Mouse (Mus musculus) stomach, adult 2 months (tissue): ENCODE results near the gene Olfr584. TPM values are rescaled to one million over a fixed set of nuclear protein-coding genes. Genes with fewer than 3 reads are reported as not detected.

Experiments used
- polyA plus RNA-seq: library from polyadenylated mRNA; depleted of rRNA; stranded (reverse); fragments of >200 nt; gene quantifications from 2 replicates; pipeline ENCODE4 v1.2.3, GENCODE M21; 2012; rRNA removed

Gene Olfr584
- polyA plus RNA-seq = not detected in 2 replicates

DNA sequence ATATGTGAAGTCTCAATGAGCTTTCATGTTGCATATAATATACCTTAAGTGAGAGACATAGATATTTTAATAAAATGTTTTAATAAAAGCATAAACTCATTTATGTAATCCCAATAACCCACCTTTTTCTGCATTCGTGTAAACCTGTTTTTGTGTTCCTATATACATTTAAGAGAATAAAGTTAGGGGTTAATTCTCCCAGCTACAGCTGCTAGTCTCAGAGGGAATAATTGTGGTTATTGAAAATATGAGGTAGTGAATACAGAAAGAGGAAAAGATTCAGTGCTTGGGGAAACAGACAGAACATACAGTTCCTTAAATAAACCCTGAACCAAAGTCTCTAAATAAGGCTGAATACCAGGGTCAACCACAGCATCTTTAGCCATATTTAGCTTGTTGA lies at the start of gene Olfr584:
TSS of gene Olfr584 (plus strand) at position 301 of the 400 bp plus-strand sequence.

DNA sequence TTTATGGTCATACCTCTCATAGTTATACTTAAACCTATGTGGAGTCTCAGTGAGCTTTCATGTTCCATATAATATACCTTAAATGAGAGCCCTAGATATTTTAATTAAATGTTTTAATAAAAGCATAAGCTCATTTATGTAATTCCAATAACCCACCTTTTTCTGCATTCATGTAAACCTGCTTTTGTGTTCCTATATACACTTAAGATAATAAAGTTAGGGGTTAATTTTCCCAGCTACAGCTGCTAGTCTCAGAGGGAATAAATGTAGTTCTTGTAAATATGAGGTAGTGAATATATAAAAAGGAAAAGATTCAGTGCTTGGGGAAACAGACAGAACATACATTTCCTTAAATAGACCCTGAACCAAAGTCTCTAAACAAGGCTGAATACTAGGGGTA lies 44.0 kb upstream of the Olfr584 start, which contains the start of gene Olfr582:
TSS of gene Olfr582 (plus strand) at position 301 of the 400 bp plus-strand sequence.

DNA sequence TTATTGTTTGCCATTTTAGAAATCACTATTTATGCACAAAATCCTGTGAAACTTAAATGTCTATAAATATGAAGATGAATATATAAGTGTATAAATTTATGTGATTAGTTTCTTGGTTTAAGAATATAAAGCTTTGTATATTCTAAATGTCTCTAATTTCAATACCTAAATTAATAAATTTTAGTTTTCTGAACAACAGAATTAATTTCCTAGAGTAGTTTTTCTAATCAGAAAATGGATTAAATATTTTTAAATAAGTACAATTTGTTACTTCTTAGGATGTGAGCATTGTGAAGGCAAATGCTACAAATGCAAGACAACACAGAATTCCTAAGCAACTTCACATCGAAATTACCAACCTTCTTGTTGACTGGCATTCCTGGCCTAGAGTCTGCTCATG lies 30.7 kb upstream of the Olfr584 start, which contains the start of gene Olfr583:
TSS of gene Olfr583 (plus strand) at position 301 of the 400 bp plus-strand sequence.

DNA sequence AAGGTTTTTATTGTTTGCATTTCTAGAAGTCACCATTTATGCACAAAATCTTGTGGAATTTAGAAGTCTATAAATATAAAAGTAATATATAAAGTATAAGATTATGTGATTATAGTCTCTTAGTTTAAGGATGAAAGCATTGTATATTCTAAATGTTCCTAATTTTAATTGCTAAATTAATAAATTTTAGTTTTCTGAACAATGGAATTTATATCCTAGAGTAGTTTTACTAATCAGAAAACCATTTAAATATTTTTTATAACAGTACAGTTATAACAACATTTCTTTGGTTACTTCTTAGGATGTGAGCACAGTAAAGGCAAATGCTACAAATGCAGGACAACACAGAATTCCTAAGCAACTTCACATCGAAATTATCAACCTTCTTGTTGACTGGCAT lies 15.7 kb downstream of the Olfr584 start, which contains the start of gene Olfr585:
TSS of gene Olfr585 (plus strand) at position 301 of the 400 bp plus-strand sequence.

DNA sequence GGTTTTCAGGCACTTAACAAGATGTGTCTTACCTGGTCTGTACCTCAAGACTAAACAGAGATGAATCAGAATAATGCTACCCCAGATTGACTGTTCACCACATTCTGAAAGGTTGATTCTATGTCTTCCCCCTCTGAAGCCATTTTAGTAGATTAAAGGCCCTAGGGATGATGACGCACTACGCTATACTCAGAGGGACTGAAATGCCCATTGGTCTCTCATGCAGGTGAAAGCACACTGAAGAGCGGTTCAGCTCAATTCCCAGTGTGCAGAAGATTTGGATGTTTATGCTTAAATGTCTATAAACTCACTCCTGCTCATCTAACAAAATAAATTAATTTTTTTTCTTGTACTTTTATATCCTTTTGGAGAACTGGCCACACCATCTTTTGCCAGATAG lies 43.9 kb downstream of the Olfr584 start, which contains the start of gene Olfr586:
TSS of gene Olfr586 (minus strand) at position 101 of the 400 bp plus-strand sequence.

Other genes with a start within 250 kb of the Olfr584 start
- not detected in 2 replicates for gene Olfr566, start 223.1 kb upstream of the Olfr584 start, polyA plus RNA-seq
- gene Olfr568, start 204.8 kb upstream of the Olfr584 start, polyA plus RNA-seq = not detected in 2 replicates
- not detected in 2 replicates for gene Olfr569, start 191.0 kb upstream of the Olfr584 start, polyA plus RNA-seq
- not detected in 2 replicates for gene Olfr570, start 187.3 kb upstream of the Olfr584 start, polyA plus RNA-seq
- gene Olfr571, start 164.3 kb upstream of the Olfr584 start, polyA plus RNA-seq = not detected in 2 replicates
- gene Olfr572, start 157.5 kb upstream of the Olfr584 start, polyA plus RNA-seq = not detected in 2 replicates
- not detected in 2 replicates for gene Olfr573-ps1, start 139.3 kb upstream of the Olfr584 start, polyA plus RNA-seq
- gene Olfr574, start 133.4 kb upstream of the Olfr584 start, polyA plus RNA-seq = not detected in 2 replicates
- not detected in 2 replicates for gene Olfr575, start 123.1 kb upstream of the Olfr584 start, polyA plus RNA-seq
- not detected in 2 replicates for gene Olfr576, start 119.2 kb upstream of the Olfr584 start, polyA plus RNA-seq
- gene Olfr577, start 105.9 kb upstream of the Olfr584 start, polyA plus RNA-seq = not detected in 2 replicates
- gene Olfr578, start 92.6 kb upstream of the Olfr584 start, polyA plus RNA-seq = not detected in 2 replicates
- gene Olfr582, start 43.9 kb upstream of the Olfr584 start, polyA plus RNA-seq = not detected in 2 replicates
- gene Olfr583, start 30.6 kb upstream of the Olfr584 start, polyA plus RNA-seq = not detected in 2 replicates
- gene Olfr585, start 15.8 kb downstream of the Olfr584 start, polyA plus RNA-seq = not detected in 2 replicates
- gene Olfr586, start 43.8 kb downstream of the Olfr584 start, polyA plus RNA-seq = not detected in 2 replicates
- not detected in 2 replicates for gene Olfr588-ps1, start 59.0 kb downstream of the Olfr584 start, polyA plus RNA-seq
- not detected in 2 replicates for gene Olfr589, start 74.5 kb downstream of the Olfr584 start, polyA plus RNA-seq
- not detected in 2 replicates for gene Olfr591, start 96.5 kb downstream of the Olfr584 start, polyA plus RNA-seq
- not detected in 2 replicates for gene Olfr592, start 102.9 kb downstream of the Olfr584 start, polyA plus RNA-seq
- not detected in 2 replicates for gene Olfr593, start 130.0 kb downstream of the Olfr584 start, polyA plus RNA-seq
- not detected in 2 replicates for gene Olfr594, start 135.1 kb downstream of the Olfr584 start, polyA plus RNA-seq
- not detected in 2 replicates for gene Usp17ld, start 170.6 kb downstream of the Olfr584 start, polyA plus RNA-seq
- gene Olfr596, start 223.8 kb downstream of the Olfr584 start, polyA plus RNA-seq = not detected in 2 replicates
- not detected in 2 replicates for gene Olfr597, start 234.4 kb downstream of the Olfr584 start, polyA plus RNA-seq
- gene Olfr598, start 241.7 kb downstream of the Olfr584 start, polyA plus RNA-seq = not detected in 2 replicates